Mouse (Mus musculus) spleen, postnatal 4 days (tissue): Measurements from ENCODE around the gene Tamm41.

Source experiments
- DNase-seq, 2 experiments: peaks; one replicate each; pipeline ENCODE4 v3.0.0; 2022; ENCODE audit warnings: low spot score in 2 of 2

Tamm41 gene

DNA sequence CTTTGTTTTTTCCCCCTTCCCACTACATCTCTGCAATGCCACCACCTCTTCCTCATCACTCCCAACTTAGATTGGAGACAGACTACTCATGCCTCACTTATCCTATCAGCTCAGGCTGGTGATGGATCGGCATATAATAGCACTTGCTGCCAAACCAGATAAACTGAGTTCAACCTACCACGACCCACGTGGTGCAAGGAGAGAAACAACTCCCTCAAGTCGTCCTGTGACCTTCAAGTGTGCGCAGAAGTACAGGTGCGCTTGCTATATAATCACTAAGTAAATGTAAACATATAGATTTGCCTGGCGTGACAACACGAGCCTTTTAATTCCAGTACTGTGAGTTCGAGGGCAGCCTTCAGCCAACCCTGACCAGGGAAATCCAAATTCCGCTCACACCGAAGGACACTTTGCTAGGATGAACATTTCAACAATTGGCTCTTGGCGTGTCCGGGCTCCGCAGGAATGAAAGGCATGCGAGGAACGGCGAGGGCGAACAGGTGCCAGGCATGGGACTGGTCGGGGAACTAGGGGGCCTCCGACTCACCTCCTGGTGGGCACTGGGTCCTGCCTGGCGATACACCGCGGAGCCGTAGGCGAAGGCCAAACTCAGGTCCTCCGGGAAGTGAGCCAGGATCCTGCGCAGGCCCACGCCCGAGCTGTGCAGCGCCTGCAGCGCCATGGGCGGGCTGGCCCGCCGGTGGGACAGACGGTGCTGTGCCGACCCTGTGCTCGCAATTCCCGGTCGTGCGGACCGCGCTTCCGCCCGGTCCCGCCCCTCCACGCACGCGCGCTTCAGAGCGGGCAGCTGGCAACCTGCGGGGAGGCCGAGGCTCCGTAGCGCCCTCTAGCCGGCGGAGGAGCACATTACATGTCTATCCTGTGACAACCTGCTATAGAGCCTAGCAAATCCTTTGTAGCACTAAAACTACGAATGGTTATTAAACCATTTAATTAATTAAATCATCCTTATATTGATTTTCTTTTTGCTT is at the start of gene Tamm41:
TSS of gene Tamm41 (minus strand) at position 774 of the 992 bp plus-strand sequence.
- peak; percentile 85 to 96 for DNase-seq

DNA sequence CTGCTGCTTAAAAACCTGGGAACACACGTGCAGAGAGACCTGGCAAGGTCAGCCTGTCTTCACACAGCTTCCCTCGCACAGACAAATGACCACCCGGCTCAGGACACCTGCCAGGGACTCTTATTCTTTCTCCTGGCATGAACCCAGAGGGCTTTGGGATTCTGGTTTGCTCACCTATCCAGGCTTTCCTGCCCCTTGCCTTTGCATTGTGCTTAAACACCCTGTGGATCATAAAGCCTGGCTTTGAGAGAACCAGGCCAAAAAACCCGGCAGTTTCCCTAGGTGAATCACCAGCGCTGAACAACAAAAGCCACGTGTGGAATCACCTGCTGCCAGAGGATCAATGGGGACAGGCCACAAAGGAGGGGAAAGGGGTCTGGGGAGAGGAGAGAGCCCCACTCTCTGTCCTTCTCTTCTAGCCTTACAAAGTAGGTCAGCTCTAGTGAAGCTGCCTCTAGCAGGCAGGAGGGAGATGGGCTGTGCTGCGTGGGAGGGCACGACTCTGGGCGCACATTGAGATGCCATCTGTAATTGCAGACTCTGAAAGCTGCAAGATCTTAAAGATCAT is 47.7 kb upstream of the Tamm41 start:
- no peak for DNase-seq

GRCm38 (mm10) chr6:115076781-115077575 is 39.3 kb upstream of the Tamm41 start:
- no peak for DNase-seq

DNA sequence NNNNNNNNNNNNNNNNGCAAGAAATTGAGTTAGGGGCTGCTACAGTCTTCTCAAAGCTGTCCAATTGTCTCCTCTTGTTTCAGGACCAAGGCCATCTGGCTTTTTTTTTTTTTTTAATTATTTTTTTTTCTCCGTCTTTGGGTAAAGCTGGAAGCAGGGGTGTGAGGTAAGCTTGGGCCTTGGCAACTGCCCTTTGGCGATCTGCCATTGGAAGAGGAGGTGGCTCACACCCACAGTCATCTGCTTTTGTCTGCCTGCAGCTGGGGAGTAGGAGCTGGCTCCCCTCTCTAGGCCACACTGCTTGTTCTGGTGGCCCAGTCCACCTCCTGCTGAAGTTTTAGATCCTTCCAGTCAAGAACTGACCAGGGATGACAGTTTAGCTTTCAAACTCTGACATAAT is 34.3 kb upstream of the Tamm41 start:
- DNase-seq = no peak

DNA sequence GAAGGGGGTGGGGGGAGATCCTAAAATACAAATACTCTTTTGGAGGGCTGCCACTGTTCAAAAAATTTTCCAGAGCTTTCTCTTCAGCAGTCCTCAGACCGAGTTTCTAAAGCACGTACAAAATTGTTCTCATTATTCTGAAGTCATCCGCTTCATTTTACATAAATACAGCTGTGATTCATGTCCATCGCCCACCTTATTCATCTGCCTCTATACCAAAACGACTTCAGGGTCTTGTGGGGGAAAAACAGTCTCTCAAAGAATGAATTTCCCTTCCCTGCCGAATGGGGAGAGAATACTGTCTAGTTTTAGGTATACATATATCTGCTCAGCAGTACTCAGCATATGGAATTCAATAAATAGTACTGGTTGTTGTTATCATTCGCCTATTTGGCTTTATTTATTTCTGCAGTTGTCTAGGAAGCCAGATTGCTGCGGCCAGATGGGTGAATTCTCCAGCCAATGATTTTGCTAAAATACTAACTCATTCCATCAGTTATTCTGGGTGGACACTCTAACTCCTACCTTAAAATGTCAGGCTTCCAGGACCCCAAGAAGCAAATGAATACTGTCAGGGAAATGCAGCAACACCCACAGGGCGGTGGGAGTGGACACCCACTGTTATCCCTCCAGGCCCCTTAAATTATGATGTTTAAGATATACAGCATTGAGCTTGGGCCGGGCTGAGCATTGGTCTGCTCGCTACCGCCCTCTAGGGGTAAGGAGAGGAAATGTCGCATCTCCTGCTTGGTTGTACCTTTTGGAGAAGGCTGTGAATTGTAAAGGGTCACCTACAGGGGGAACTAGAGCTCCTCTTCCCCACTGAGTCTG is 27.9 kb upstream of the Tamm41 start:
- DNase-seq = peak; percentile 43 to 79

GRCm38 (mm10) chr6:115062605-115063350 is 25.1 kb upstream of the Tamm41 start:
- no peak for DNase-seq

- no peak for DNase-seq
Measured at GRCm38 (mm10) chr6:115059227-115059626, 21.6 kb upstream of the Tamm41 start.

GRCm38 (mm10) chr6:115056699-115057098 is 19.0 kb upstream of the Tamm41 start:
- DNase-seq = no peak

- no peak for DNase-seq
Measured at GRCm38 (mm10) chr6:115055440-115055839, 17.8 kb upstream of the Tamm41 start.

DNA sequence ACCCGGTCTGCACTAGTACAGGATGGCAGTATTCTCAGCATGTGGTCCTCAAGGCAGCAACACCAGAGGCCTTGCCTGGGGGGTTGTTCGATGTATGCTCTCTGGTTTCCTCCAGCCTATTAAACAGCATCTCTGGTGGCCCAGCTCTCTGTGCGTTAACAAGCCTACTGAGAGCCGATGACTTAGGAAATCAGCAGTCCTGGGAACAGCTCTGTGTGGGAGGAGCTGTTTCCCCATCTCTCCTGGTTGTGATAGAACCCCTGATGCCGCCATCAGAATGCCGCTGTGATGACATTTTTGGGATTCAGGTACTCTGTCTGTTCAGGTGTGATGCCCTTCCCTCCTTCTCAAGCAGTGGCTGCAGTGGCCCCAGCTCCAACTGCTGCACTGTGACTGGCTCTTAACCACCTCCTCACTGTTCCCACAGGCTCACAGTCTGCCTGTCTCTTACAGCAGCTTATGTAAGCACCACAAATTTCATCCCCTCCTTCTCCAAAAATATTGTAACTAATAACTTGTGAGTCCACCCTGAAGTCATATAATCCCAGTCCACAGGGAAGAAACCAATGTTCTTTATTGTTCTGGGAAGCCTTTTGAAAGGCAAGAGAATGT is 14.0 kb upstream of the Tamm41 start:
- no peak for DNase-seq

GRCm38 (mm10) chr6:115049015-115049414 is 11.3 kb upstream of the Tamm41 start:
- DNase-seq = no peak

DNA sequence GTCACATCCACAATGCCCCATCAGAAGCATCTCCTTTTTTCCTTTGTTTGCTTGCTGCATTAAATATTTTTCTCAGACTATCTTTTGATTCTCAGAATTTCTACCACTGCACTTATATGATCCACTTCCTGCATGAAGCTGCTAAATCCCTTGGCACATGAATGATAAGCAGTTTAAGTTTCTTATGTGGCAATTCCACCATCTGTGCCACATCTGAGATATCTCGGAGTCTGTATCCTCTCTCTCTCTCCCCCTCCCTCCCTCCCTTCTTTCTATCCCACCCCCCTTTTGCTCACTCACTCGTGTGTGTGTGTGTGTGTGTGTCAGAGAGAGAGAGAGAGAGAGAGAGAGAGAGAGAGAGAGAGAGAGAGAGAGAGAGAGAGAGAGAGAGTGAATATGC is 10.1 kb upstream of the Tamm41 start:
- no peak for DNase-seq

DNA sequence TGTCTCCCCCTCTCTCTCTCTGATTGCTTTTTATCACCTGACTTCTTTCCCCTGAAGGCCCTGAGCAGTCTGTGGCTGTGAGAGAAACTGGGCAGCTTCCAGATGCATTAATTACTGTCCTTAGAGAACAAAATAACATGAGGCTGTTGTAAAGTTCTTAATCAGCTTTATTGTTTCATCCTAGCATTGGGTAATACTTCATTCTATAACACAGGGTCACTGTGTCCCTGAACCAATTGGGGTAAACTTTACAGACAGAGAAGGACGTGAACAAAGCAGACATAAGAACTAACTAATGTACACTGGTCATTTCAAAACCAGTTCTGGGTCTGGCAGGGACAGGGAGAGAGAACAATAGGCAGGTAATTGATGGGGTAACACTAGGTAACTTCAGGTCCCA is 8.4 kb upstream of the Tamm41 start:
- no peak for DNase-seq

DNA sequence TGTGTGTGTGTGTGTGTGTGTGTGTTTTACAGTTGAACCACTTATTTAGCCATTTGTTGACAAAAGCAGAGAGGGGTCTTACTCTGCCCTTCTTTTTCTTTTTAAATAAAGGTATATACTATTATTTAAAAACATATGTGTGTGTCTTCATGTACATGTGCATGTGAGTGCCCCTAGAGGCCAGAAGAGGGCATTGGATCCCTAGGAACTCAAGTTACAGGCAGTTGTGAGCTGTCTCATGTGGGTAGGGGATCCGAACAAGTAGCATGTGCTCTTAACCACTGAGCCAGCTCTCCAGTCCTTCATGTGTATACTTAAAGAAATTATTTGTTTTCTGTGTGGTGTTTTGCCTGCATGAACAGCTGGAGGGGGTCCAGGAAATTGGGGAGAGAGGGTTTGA is 7.0 kb upstream of the Tamm41 start:
- no peak for DNase-seq

DNA sequence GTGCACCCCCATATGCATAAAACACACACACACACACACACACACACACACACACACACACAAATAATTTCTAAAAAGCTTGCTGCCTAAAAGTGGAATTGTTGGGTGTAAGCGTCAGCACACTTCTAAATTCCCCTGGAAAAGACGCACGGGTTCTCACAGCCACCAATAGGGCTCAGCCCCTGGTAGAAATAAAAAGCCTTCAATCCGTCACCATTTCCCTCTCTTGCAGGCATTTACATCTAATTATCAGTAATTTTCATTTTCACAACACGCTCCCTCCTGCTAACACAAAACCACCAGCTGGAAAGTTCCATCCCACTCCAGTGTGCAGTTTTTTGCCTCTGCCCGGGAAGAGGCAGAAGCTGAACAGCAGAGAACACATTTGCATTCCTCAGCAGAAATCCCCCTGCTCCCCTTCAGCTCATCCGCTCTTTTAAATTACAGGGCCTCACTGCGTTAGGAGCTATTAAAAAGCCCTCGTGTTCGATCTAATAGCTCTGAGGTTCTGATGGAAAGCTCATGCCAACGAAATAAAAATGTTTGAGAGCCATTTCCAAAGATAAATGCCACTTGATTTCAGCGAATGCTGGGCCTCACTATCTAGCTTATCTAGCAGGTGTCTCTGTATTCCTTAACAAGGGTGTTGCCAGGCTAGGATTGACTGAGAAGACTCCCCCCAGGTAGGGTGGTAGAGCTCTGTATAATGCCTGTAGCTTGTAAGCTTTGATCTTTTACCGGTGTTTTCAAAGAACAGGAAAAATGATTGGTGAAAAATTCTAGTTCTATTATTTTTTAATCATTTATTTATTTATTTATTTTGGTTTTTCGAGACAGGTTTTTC is 6.2 kb upstream of the Tamm41 start:
- no peak for DNase-seq

- DNase-seq = no peak
Measured at GRCm38 (mm10) chr6:115042609-115043008, 4.9 kb upstream of the Tamm41 start.

DNA sequence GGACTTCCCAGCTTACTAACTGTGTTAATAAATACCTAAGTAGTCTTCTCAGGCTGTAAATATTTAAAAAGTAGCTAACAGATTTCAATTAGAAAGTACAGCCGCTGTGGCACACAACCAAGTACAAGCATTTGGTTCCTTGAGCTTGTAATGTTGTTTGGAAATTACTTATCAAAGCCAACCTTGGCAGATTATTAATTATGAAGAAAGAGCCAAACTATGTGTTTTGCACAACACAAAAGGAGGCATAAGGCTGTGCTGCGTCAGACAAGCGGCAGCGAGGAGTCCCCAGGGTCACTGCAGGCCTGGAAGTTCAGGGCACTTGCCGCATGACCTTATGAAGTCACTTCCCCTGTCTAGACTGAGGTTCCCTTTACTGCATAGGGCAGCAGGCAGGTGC is 4.2 kb downstream of the Tamm41 start:
- DNase-seq = no peak

GRCm38 (mm10) chr6:115030098-115030497 is 7.6 kb downstream of the Tamm41 start:
- DNase-seq = no peak

GRCm38 (mm10) chr6:115029248-115029647 is 8.4 kb downstream of the Tamm41 start:
- DNase-seq = no peak
